Mouse (Mus musculus) neural tube, embryonic 14.5 days (tissue): ENCODE data around the gene Tomm22. TPM values are rescaled to one million over a fixed set of nuclear protein-coding genes. Genes with fewer than 3 reads are reported as not detected.

Experiments
- ATAC-seq: fragments of 200-750 bp; cut with Nextera tagmentation; 2 replicates; pipeline ENCODE4 v1.8.0; 2017; ENCODE audit warnings: low read depth, mild to moderate bottlenecking, moderate TSS enrichment, moderate library complexity
- H3K27ac ChIP-seq: fragments of 300-500 bp; sonication (generic); 2 replicates; pipeline ENCODE4 v1.5.1; 2014; ENCODE audit warnings: low read depth, mild to moderate bottlenecking, control low read depth, low read length, moderate library complexity, mixed read lengths
- H3K27me3 ChIP-seq: fragments of 300-500 bp; sonication (generic); 2 replicates; pipeline ENCODE4 v1.6.1; 2014; ENCODE audit warnings: low read length; ENCODE audit not compliant: control insufficient read depth, insufficient read depth
- H3K36me3 ChIP-seq: fragments of 300-500 bp; sonication (generic); 2 replicates; pipeline ENCODE4 v1.6.1; 2014; ENCODE audit warnings: low read length, mixed read lengths; ENCODE audit not compliant: control insufficient read depth, insufficient read depth
- H3K4me1 ChIP-seq: fragments of 300-500 bp; sonication (generic); 2 replicates; pipeline ENCODE4 v1.6.1; 2014; ENCODE audit warnings: low read length; ENCODE audit not compliant: control insufficient read depth, insufficient read depth
- H3K4me2 ChIP-seq: fragments of 300-500 bp; sonication (generic); 2 replicates; pipeline ENCODE4 v1.6.1; 2014; ENCODE audit warnings: mild to moderate bottlenecking, low read depth, low read length, control low read depth
- H3K4me3 ChIP-seq: fragments of 300-500 bp; sonication (generic); 2 replicates; pipeline ENCODE4 v1.5.1; 2014; ENCODE audit warnings: low read depth, low read length, control low read depth, mixed read lengths
- H3K9ac ChIP-seq: fragments of 300-500 bp; sonication (generic); replicated peaks from 2 replicates; pipeline ENCODE4 v1.6.1; 2014; ENCODE audit warnings: low read depth, mild to moderate bottlenecking, control low read depth, low read length, mixed read lengths
- H3K9me3 ChIP-seq: fragments of 300-500 bp; sonication (generic); 2 replicates; pipeline ENCODE4 v1.6.1; 2016; ENCODE audit warnings: low read length; ENCODE audit not compliant: control insufficient read depth
- WGBS: fragments of 180-500 bp; shearing (Covaris S2); extraction: QIAGEN DNeasy Blood & Tissue Kit; methylation state at CpG from one replicate; pipeline ENCODE4 v1.1.7; 2014; 5-methylcytosine and 5-hydroxymethylcytosine counted together
- polyA plus RNA-seq: library from polyadenylated mRNA; unstranded; fragments of >200 nt; fragmentation: Nextera tagmentation; extraction: Ambion mirVana; gene quantifications from 2 replicates; pipeline ENCODE4 v1.2.1, GENCODE M21; 2014

Gene Tomm22
- polyA plus RNA-seq, 1 experiment from 2014 or later: 253 TPM

DNA sequence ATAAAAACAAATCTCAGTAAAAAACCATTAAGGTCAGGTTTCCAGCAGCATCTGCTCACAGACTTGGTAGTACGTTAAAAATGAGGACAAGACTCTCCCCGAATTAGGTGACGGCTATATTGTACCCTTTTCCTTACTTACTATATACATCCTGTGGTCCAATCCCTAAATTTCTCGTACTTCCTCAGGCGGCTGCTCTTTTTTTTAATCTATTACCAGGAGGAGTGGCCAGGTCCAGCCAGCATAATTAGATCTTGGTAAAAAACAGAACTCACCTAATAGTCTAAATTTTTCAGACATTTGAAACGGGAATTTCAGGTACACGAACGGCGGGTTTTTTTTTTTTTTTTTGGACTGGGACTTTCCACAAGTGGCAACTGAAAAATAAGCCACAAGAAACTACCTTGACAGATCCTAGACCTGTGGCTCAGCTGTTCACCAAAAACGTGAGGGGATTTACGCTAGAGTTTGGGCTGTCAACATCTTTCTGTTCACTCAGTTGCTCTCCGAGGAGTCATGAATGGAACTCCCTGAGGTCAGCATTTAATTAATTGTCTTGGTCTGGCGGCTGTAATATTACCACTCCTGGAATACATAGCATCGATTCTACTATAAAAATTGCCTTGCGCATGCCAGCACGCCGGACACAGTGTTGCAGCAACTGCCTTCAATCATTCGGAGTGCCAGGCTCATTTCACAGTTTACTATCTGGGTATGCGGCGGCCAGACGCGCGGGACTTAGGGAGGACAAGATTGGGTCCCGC lies 19.2 kb downstream of the Tomm22 start:
- no peak for ATAC-seq
- Histone ChIP-seq H3K4me2 (peak overlapping the region; percentile 64), H3K27me3 (no peaks in the 10 kb centered on the region), H3K4me1 (peaks cover 34% of the 10 kb centered on the region), H3K9me3 (no peaks in the 10 kb centered on the region), H3K27ac (peak overlapping the region; percentile 62), H3K9ac (no peak overlapping the region; the same call in 1 of the 2 replicates), H3K4me3 (peak overlapping the region; percentile 27), H3K36me3 (peaks cover 1% of the 10 kb centered on the region; the same call in 1 of the 2 replicates)
- 16% methylated on average over 24 of the region's 24 CpGs for WGBS

DNA sequence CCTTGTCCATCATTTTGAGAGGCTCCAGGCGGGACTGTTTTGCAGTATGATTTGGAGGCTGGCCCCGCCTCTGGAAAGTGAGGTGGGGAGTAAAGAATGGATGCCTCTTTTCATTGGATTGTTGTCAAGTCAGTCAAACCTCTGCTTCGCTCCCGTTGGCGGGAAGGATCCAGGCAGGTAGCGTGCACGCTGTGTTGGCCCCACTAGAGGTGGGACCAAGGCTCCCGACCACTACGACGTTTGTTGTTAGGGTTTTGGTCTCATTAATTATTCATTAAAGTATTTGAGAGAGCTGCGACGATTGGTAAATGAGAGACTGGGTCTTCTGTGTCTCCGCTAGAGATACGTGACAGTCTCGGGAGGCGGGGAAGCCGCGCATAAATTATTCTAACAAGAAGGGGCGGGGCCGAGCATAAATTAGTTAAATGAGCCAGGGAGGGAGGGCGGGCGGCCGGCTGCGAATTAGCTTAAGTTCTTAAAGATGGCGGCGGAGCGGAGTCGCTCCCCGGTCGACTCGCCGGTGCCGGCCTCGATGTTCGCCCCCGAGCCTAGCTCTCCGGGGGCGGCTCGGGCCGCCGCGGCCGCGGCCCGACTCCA lies 19.9 kb downstream of the Tomm22 start, which contains the start of gene Gtpbp1:
Gene Gtpbp1, plus strand, starts transcription at position 420 of the 597 bp plus-strand sequence.
- peak; percentile 97 for ATAC-seq
- H3K27me3 ChIP-seq: no peaks in the 10 kb centered on the region
- H3K4me3 ChIP-seq: peak within 1 kb of the TSS; percentile 90
- H3K4me1 ChIP-seq: peaks cover 27% of the 10 kb centered on the region
- H3K9me3 ChIP-seq: no peaks in the 10 kb centered on the region
- H3K27ac ChIP-seq: peak within 1 kb of the TSS; percentile 83
- peak within 1 kb of the TSS; percentile 69 for H3K9ac ChIP-seq
- peaks cover 2% of the 10 kb centered on the region; the same call in 1 of the 2 replicates for H3K36me3 ChIP-seq
- peak within 1 kb of the TSS; percentile 83 for H3K4me2 ChIP-seq
- WGBS: under 1% methylated on average over 45 of the region's 45 CpGs

DNA sequence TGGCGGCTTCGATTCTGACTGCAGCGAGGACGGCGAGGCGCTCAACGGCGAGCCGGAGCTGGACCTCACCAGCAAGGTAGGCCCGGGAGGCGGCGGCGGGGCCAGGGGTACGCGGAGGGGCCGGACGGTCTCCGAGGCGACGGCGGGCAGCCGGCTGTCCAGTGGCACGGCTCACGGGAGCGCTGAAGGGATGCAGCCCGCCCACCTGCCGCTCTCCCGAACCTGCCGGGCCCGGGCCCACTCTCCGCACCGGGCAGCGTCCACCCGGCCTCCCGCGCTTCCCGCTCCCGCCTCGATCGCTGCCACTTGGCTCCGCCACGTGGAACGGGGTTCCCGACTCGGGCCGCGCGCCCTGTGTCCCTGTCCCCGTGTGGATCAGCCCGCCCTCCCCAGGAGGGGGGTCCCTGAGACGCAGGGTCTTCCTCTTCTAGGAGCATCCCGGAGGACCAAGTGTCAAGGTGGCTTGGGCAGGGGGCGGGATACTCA lies 20.4 kb downstream of the Tomm22 start:
- peak; percentile 27 for ATAC-seq

DNA sequence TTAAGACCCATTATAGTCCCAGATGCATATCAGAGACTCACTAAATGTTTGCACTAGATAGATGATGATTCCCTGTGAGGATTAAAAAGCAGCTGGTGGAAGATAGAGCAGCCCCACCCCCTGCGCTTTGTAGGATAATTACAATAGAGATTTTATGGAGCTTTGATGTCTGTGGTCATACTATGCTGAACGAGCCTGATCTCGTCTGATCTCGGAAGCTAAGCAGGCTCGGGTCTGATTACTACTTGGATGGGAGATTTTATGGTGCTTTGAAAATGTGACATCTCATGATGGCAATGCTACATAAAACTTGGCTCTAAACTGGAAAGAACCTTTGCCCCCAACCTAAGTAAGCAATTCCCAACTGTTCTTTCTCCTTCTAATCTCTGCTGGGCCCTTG lies 21.7 kb downstream of the Tomm22 start:
- WGBS: 41% methylated on average over 5 of the region's 5 CpGs
- no peak overlapping the region; the same call in 1 of the 2 replicates for H3K4me3 ChIP-seq

More for the DNA sequence above, 20.4 kb downstream of the Tomm22 start:
- H3K4me3 ChIP-seq: peak overlapping the region; percentile 90
- H3K27me3 ChIP-seq: no peaks in the 10 kb centered on the region
- WGBS: under 1% methylated on average over 51 of the region's 53 CpGs
- H3K9me3 ChIP-seq: no peaks in the 10 kb centered on the region
- peaks cover 21% of the 10 kb centered on the region for H3K4me1 ChIP-seq
- peak overlapping the region; percentile 83 for H3K27ac ChIP-seq
- H3K9ac ChIP-seq: peak overlapping the region; percentile 69
- H3K36me3 ChIP-seq: peaks cover 2% of the 10 kb centered on the region; the same call in 1 of the 2 replicates
- H3K4me2 ChIP-seq: peak overlapping the region; percentile 83

DNA sequence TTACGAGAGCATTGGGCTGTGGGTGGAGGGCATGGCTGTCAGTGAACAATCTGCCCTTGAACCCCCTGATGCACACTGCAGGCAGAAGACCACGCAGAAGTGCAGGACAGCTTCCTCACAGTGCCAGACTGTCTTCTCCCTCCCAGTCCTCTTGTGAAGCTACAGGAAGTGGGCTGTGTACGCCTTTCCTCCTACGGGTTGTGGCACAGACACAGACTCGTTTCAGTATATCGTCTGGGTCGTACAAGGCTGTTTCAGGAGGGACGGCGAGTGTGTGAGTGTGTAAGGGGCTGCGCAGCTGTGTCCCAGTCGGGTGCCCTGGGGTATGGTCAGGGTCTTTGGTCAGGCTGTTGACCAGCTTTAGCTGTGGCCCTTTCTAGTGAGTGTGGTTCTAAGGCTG lies 23.1 kb downstream of the Tomm22 start:
- Histone ChIP-seq H3K27me3 (no peaks in the 10 kb centered on the region), H3K36me3 (peaks cover 2% of the 10 kb centered on the region; the same call in 1 of the 2 replicates), H3K4me3 (no peak overlapping the region), H3K4me1 (peaks cover 17% of the 10 kb centered on the region), H3K27ac (no peak overlapping the region), H3K9ac (no peak overlapping the region), H3K4me2 (no peak overlapping the region), H3K9me3 (no peaks in the 10 kb centered on the region)
- 87% methylated on average over 11 of the region's 11 CpGs for WGBS
- no peak for ATAC-seq

More for the DNA sequence above, 21.7 kb downstream of the Tomm22 start:
- ATAC-seq: no peak
- no peaks in the 10 kb centered on the region for H3K9me3 ChIP-seq
- peak overlapping the region; percentile 83; the same call in 1 of the 2 replicates for H3K4me2 ChIP-seq
- no peak overlapping the region for H3K9ac ChIP-seq
- peaks cover 17% of the 10 kb centered on the region for H3K4me1 ChIP-seq
- no peaks in the 10 kb centered on the region for H3K27me3 ChIP-seq
- peaks cover 2% of the 10 kb centered on the region; the same call in 1 of the 2 replicates for H3K36me3 ChIP-seq
- no peak overlapping the region for H3K27ac ChIP-seq

DNA sequence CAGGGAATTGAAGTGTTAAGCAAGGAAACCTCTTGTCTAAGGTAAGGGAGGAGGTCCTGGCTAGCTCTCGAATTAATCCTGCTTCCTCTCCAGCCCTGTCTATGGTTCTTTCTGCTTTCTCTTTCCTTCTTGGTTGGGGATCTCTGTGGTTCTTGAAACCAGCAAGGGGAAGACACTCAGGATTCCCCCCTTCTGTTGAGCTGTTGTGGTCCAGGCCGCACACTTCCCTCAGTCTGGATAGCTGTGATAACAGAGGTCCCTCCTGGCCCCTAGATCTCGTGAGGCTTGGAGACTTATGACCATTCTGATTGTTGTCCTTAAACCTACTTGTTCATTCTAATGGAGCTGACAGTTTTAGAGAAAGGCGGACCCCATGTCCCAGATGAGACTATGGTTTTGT lies 23.9 kb downstream of the Tomm22 start:
- H3K4me2 ChIP-seq: no peak overlapping the region
- peaks cover 17% of the 10 kb centered on the region for H3K4me1 ChIP-seq
- no peak for ATAC-seq
- peaks cover 2% of the 10 kb centered on the region; the same call in 1 of the 2 replicates for H3K36me3 ChIP-seq
- no peak overlapping the region for H3K4me3 ChIP-seq
- H3K27me3 ChIP-seq: no peaks in the 10 kb centered on the region
- no peak overlapping the region for H3K27ac ChIP-seq
- H3K9ac ChIP-seq: no peak overlapping the region
- 94% methylated on average over 4 of the region's 4 CpGs for WGBS
- no peaks in the 10 kb centered on the region for H3K9me3 ChIP-seq

DNA sequence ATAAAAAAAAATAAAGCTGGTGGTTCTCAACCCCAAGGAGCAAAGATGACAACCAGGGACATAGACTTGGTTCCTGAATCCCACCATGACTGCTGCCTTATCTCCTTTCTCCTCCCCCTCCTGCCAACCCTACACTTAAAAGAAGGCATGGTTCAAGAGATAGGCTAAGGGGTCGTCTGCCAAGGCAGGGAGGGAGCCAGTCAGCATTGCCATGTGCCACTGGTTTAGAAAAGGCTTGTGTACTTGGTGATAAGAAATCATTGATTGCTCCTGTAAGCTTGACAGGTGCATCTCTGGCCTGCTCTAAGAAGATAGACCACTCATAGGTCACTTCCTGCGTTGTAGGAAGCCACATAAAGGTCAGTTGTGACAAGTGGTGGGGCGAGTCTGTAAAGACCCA lies 24.9 kb downstream of the Tomm22 start:
- H3K36me3 ChIP-seq: peaks cover 2% of the 10 kb centered on the region; the same call in 1 of the 2 replicates
- no peak overlapping the region for H3K4me2 ChIP-seq
- no peak overlapping the region for H3K9ac ChIP-seq
- H3K4me3 ChIP-seq: no peak overlapping the region
- H3K4me1 ChIP-seq: peaks cover 11% of the 10 kb centered on the region
- 71% methylated on average over 3 of the region's 3 CpGs for WGBS
- no peak overlapping the region for H3K27ac ChIP-seq
- no peaks in the 10 kb centered on the region for H3K9me3 ChIP-seq
- H3K27me3 ChIP-seq: no peaks in the 10 kb centered on the region
- no peak for ATAC-seq

DNA sequence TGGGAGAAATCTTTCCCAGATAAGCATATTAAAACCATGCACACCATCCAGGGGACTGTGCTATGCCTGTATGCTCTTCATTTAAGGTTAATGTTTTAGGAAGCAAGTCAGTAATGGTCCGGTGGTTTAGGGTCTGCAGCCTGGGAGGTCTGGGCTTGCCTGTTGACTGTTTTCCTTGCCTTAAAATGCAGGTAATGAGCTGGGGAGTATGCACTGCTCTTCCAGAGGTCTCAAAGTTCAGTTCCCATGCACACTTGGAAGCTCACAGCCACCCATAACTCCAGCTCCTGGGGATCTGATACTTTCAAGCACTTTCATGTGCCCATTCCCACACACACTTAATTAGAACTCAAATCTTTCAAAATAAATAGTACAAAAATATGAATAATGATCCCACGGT lies 25.8 kb downstream of the Tomm22 start:
- Histone ChIP-seq H3K27ac (no peak overlapping the region), H3K36me3 (peaks cover 2% of the 10 kb centered on the region; the same call in 1 of the 2 replicates), H3K4me3 (no peak overlapping the region), H3K4me1 (peaks cover 11% of the 10 kb centered on the region), H3K4me2 (no peak overlapping the region), H3K9me3 (no peaks in the 10 kb centered on the region), H3K9ac (no peak overlapping the region), H3K27me3 (no peaks in the 10 kb centered on the region)
- ATAC-seq: no peak
- 98% methylated on average over 2 of the region's 2 CpGs for WGBS

DNA sequence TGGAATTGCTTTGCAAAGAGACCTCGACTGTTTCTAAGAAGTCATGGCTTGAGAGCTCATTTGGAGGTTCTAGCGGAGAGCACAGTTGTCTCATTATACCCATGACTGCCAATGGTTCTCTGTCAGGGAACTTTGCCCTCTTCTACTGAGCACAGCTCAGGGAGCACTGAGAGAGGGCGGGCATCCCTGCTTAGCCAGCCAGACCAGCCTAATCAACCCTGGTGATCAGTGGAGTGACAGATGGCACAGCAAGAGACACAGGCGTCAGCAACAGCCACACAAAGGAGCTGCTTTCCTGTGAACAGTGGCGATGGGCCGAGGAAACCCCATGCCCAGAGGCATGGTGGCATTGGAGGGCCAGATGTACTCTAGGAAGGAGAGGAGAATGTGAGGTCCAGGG lies 26.4 kb downstream of the Tomm22 start:
- H3K9ac ChIP-seq: no peak overlapping the region
- no peak for ATAC-seq
- no peaks in the 10 kb centered on the region for H3K27me3 ChIP-seq
- H3K4me2 ChIP-seq: no peak overlapping the region
- H3K4me3 ChIP-seq: no peak overlapping the region
- no peaks in the 10 kb centered on the region for H3K9me3 ChIP-seq
- WGBS: 59% methylated on average over 6 of the region's 6 CpGs
- peaks cover 2% of the 10 kb centered on the region; the same call in 1 of the 2 replicates for H3K36me3 ChIP-seq
- peak overlapping the region; percentile 73; the same call in 1 of the 2 replicates for H3K27ac ChIP-seq
- H3K4me1 ChIP-seq: peaks cover 6% of the 10 kb centered on the region
